Mouse (Mus musculus) cerebellum, adult 2 months (tissue): ENCODE results near the gene Palld. TPM values are rescaled to one million over a fixed set of nuclear protein-coding genes. Genes with fewer than 3 reads are reported as not detected.

ENCODE experiments used
- DNase-seq, 2 experiments: peaks; one replicate each; pipeline ENCODE4 v3.0.0; 2021
- H3K27ac ChIP-seq: fragments of 200-500 bp; 2 replicates; pipeline ENCODE4 v1.5.1; 2012; ENCODE audit warnings: low read length, control low read depth, inconsistent platforms; ENCODE audit not compliant: insufficient read depth
- H3K27me3 ChIP-seq: fragments of 200-500 bp; 2 replicates; pipeline ENCODE4 v1.6.1; 2012; ENCODE audit warnings: inconsistent platforms, mild to moderate bottlenecking, low read length, moderate library complexity; ENCODE audit not compliant: control insufficient read depth, insufficient read depth
- H3K4me1 ChIP-seq: fragments of 200-500 bp; 2 replicates; pipeline ENCODE4 v1.6.1; 2011; ENCODE audit warnings: low read length; ENCODE audit not compliant: control insufficient read depth, insufficient read depth
- H3K4me3 ChIP-seq: fragments of 200-500 bp; replicated peaks from 2 replicates; pipeline ENCODE3; 2011; ENCODE audit warnings: mild to moderate bottlenecking, low read depth, low read length, control low read depth; ENCODE audit not compliant: insufficient read depth
- CTCF ChIP-seq: fragments of 200-500 bp; IDR thresholded peaks from 2 replicates; pipeline ENCODE4 v1.5.1; 2011; ENCODE audit warnings: low read depth, mild to moderate bottlenecking, control low read depth, low read length, moderate library complexity, borderline replicate concordance; ENCODE audit not compliant: insufficient read depth
- POLR2A ChIP-seq: fragments of 200-500 bp; IDR thresholded peaks from 2 replicates; pipeline ENCODE4 v1.6.1; 2011; ENCODE audit warnings: low read length, control low read depth, borderline replicate concordance; ENCODE audit not compliant: insufficient read depth
- WGBS: fragments of 180-500 bp; shearing (Covaris S2); methylation state at CpG from one replicate; pipeline ENCODE4 v1.1.7; 2018; 5-methylcytosine and 5-hydroxymethylcytosine counted together
- polyA plus RNA-seq: library from polyadenylated mRNA; depleted of rRNA; stranded (reverse); fragments of >200 nt; gene quantifications from 2 replicates; pipeline ENCODE4 v1.2.3, GENCODE M21; 2012; rRNA removed

The Palld gene
- polyA plus RNA-seq: 5.1 and 5.5 TPM in 2 replicates

- TF ChIP-seq CTCF: no peak
- TF ChIP-seq POLR2A: no peak
- Histone ChIP-seq H3K27me3 (no peaks in the 10 kb centered on the region), H3K27ac (no peak within 1 kb of the TSS), H3K4me1 (no peaks in the 10 kb centered on the region), H3K4me3 (no peak within 1 kb of the TSS)
- no peak for DNase-seq
- WGBS: 71% methylated on average over 5 of the region's 5 CpGs
These were observed at the start of gene Palld for GRCm38 (mm10) chr8:61902521-61902920. Gene Palld, minus strand, starts transcription at chr8:61902690.

- no peaks in the 10 kb centered on the region for H3K4me1 ChIP-seq
- H3K27ac ChIP-seq: no peak overlapping the region
- no peak overlapping the region for H3K4me3 ChIP-seq
- TF ChIP-seq CTCF: no peak
- TF ChIP-seq POLR2A: no peak
- no peak for DNase-seq
- 76% methylated on average over 2 of the region's 2 CpGs for WGBS
- no peaks in the 10 kb centered on the region for H3K27me3 ChIP-seq
These were observed 35.1 kb upstream of the Palld start for GRCm38 (mm10) chr8:61937576-61937975.

DNA sequence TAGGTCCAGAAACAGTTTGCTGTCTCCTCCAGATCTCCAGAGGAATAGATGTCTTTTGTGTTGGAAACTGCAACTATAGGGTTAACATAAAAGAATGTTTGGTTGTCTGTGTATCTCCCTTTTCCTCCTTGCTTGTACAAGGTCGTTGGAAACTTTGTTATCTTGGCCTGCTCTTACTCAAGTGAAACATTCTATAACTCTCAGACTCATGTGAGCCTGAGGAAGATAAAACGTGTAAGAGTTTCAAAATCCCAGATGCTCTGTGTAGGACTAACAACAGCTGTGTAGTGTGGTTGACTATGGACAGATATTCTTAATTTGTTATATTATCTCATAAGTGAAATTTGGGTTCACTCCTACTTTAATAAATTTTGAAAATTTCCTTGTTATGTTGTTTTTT lies 30.8 kb upstream of the Palld start:
- 34% methylated on average over 2 of the region's 2 CpGs for WGBS
- no peak overlapping the region for H3K27ac ChIP-seq
- no peaks in the 10 kb centered on the region for H3K27me3 ChIP-seq
- no peaks in the 10 kb centered on the region for H3K4me1 ChIP-seq
- no peak for TF ChIP-seq POLR2A
- TF ChIP-seq CTCF: no peak
- no peak for DNase-seq
- H3K4me3 ChIP-seq: no peak overlapping the region

- Histone ChIP-seq H3K27me3 (no peaks in the 10 kb centered on the region), H3K4me1 (no peaks in the 10 kb centered on the region), H3K27ac (no peak within 1 kb of the TSS), H3K4me3 (peak within 1 kb of the TSS; percentile 53)
- 6% methylated on average over 22 of the region's 22 CpGs for WGBS
- no peak for TF ChIP-seq CTCF
- no peak for TF ChIP-seq POLR2A
- DNase-seq: peak; percentile 46 to 48
These were observed 25.4 kb upstream of the Palld start, which contains the start of gene Ddx60 for GRCm38 (mm10) chr8:61927777-61928494. Gene Ddx60, plus strand, starts transcription at chr8:61928087.

- Histone ChIP-seq H3K27me3 (no peaks in the 10 kb centered on the region), H3K27ac (no peak overlapping the region), H3K4me1 (no peaks in the 10 kb centered on the region), H3K4me3 (no peak overlapping the region)
- 92% methylated on average over 1 of the region's 1 CpGs for WGBS
- DNase-seq: no peak
- TF ChIP-seq CTCF (no peak), POLR2A (no peak)
These were observed 22.0 kb upstream of the Palld start for GRCm38 (mm10) chr8:61924518-61924917.

DNA sequence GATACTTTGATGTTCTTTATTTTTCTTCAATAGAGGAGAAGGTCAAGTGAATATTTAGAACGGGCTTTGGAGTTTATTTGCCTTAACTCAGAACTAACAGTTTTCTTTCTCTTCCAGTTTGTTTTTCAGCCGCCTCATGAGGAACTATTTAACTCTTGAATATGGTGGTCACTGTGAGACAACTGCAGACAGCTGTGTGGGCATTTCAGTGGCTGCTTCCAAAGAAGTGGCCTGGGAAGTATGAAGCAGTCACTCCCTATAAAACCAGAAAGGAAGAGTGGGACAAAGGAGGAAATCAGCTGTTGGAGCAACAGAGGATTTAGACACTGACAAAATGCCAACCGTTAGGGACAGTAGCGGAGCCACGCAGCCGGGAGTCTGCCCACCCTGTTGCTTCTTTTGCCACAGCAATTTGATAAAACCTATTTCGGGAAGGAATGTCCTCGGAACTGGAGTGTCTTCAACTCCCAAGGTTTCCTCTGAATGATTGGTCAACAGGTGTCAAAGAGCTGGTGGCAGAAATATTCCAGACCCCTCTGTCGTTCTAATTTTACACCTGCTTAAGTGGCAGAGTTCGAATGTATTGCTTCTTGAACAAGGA lies 19.1 kb upstream of the Palld start:
- H3K4me3 ChIP-seq: no peak overlapping the region

DNA sequence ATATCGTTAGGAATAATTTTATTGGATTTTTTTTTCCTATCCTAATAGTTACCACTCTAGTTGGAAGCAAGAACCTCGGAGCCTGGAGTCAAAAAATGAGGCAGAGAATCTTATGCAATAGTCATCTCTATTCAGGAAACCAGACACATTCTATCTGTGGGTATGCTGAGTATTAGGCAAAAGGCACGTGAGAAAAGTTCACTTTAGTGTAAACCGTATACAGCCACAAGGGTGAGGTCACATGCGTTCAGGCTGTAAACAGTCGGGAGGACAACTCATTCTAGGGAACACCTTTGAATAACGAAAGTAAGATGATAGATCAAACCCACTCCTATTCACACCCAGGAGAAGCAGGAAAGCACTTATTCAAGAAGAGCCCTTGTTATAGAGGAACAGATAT lies 17.9 kb upstream of the Palld start:
- Histone ChIP-seq H3K4me3 (no peak overlapping the region), H3K27ac (no peak overlapping the region), H3K27me3 (no peaks in the 10 kb centered on the region), H3K4me1 (no peaks in the 10 kb centered on the region)
- 79% methylated on average over 7 of the region's 7 CpGs for WGBS
- TF ChIP-seq CTCF: no peak
- TF ChIP-seq POLR2A: no peak
- no peak for DNase-seq

More for the DNA sequence above, 19.1 kb upstream of the Palld start:
- H3K27me3 ChIP-seq: no peaks in the 10 kb centered on the region
- no peak for DNase-seq
- TF ChIP-seq CTCF (no peak), POLR2A (no peak)
- no peaks in the 10 kb centered on the region for H3K4me1 ChIP-seq
- H3K27ac ChIP-seq: no peak overlapping the region
- WGBS: 80% methylated on average over 10 of the region's 10 CpGs
